Mouse (Mus musculus): ENCODE data around the gene Chl1.

DNA sequence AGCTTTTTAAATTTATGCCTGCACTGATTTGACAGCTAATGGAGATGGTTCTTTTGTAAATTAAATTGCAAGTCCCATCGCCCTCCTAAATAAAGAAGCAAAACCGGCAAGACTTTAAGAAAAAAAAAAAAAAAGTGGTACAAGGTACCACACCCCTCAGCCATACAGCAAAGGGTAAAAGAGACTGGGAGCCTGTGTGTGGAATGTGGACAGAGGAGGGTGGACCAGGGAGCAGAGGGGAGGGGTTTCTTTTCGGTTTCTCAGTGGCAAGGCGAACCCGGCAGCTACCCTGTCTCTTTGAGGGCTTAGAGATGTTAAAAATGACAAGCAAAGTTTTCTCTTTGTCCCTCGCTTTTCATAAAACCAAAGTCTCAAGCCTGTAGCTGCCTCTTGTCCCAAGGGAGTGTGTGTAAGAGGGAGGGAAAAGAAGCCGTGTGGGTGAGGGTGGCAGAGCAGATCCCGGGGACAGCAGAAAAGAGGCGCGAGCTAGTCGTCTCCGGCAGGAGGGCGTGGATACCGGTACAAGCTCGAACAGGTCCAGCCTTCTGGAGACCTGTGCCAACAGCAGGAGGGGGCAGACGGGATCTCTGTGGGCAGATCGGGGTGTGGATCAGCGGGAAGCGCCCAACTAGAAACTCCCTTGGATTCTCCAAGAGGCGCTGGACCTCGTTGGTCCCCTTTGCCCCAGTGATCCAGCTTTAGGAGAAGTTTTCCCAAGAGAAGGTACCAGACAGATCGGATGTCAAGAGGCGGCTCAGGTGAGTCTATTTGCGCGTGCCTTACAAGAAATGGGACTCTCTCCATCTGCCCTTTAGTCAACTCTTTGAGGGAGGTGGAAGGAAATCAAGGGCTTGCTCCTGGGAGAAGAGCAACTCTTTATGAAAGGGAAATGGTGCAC, at the start of gene Chl1:
- no peak for TF ChIP-seq POLR2A (IDR thresholded peaks at IDR 0.05; ENCODE audit: low read depth, low read length)
- TF ChIP-seq CTCF (conservative IDR thresholded peaks at IDR 0.05 in 1 of 2, IDR thresholded peaks at IDR 0.05 in 1 of 2; ENCODE audit: low read depth in 2 of 2, low read length in 2 of 2), result no peak
- no peak for TF ChIP-seq POLR2AphosphoS2 (IDR thresholded peaks at IDR 0.05; ENCODE audit: low read depth, low read length)
- no peak for TF ChIP-seq GABPA (IDR thresholded peaks at IDR 0.05; ENCODE audit: insufficient replicate concordance, low read depth, low read length)
- no peak for TF ChIP-seq NRF1 (IDR thresholded peaks at IDR 0.05; ENCODE audit: low read depth, low read length)
- no peak for TF ChIP-seq ZC3H11A (IDR thresholded peaks at IDR 0.05; ENCODE audit: low read depth, low read length)
- no peak for TF ChIP-seq ZKSCAN1 (IDR thresholded peaks at IDR 0.05; ENCODE audit: borderline replicate concordance, low read depth, low read length)
- no peak for TF ChIP-seq MEF2A (IDR thresholded peaks at IDR 0.05; ENCODE audit: borderline replicate concordance, low read depth, low read length)

Data from CH12.LX (cell line).